Mouse (Mus musculus) 3134 (cell line): ENCODE data around the gene Kif11.

Source experiments
- DNase-seq: peaks from one replicate; pipeline ENCODE4 v3.0.0-alpha.2; 2011; ENCODE audit warnings: low spot score; ENCODE audit not compliant: insufficient read length; ENCODE audit errors: extremely low read depth

Kif11 gene

DNA sequence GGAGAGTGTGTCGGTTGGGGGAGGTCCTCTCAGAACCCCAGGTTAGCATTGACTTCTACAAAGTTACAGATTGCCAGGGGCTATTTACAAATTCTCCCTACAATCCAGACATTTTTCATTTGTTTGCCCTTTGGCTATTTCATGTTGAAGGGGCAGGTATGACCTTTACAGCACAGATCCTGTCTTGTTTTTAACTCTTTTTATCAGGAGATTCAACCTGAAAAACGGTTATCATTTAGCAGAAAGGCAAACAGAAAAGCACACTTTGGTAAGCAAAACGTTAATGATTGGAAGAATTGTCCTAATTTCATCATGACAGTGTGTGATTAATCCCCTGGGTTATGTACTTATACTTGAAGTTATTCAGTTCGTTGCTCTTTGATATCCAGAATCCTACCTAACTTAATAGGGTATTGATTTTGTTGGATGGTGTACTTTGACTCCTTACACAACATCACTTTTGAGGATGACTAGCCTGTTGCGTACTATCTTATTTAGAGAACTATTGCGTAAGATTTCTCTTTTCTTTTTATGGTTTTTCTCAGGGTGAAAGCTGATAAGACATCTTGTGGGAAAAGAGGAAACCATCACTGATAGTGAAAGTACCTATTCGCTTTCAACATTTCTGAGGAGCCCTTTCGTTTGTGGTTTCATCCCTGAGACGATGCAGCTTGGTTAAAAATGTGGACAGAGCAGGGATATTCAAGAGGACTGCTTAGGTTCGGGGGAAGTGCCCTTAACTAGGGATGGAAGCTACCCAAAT is 66.5 kb downstream of the Kif11 start:
- no peak for DNase-seq

DNA sequence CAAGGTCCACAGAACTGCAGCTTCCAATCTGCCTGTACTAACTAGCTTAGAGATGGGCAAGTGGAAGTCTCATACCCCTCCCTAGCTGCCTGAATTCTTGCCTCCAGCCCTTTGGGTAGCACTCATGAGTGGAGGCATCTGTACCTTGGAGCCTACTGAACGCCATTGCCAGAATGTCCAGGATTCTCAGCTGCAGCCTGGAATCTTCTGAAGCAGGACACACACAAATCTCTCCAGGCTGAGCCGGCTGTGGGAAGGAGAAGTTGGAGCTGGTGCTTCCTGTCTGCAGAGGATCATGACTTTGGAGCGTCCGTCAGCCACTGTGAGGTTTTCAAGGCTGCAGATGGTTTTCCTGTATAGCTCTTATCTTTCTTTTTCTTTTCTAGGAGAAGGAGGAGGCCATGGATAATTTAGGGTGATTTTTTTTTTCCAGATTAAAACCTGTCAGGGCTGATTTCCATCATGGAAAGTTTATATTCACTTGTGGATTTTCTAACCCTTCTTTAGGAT is 67.5 kb downstream of the Kif11 start:
- DNase-seq: no peak

DNA sequence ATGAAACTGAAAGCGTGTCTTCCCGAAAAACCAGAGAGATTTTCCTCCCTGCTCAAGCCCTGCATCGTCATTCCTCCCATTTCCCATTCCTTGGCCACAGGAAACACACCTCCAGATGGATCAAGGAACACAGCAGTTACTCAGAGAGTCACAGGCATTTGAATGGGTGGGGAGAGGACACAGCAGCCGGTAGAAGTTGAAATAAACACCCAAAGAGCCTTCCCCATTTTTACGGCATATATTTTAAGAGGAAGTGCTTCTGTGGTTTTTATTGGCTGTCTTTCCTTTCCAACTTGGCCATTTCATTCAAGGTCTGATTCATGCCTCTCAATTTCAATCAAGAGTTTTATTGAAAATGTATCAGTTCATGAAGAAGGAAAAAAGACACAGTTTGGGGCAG is 72.0 kb downstream of the Kif11 start:
- no peak for DNase-seq

DNA sequence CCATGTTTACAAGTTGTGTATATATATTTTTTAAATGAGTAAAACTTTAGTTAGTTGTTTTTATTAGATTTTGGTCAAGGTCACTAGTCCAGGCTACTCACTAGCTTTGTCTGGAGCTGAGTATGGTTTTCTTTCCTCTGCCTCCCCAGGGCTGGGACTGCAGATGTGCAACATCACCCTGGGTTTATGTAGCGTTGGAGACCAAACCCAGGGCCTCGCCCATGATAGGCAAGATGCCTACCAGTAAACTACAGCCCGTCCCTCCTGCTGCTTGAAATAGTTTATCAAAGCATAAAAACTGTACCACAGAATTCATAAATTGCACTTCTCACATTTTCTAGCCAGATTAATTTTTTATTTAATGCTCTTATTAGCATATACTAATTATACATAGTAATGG is 73.0 kb downstream of the Kif11 start:
- DNase-seq: no peak

DNA sequence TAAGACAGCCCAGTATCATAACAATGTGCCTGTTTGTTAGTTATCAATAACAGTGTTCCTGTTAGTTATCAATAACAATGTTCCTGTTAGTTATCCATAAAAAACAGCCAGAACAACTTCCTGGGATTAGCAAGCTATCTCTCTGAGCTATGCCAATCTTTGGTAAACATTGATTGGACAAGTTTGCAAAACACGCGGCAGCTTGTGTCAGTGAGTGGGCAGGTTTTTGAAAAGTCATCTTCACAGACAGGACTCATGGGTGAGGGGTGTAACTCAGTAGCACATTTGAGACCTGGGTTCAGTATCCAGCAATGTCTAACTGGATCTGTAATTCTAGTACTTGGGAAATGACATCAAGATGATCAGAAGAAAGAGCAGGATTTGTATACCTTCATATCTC is 79.3 kb downstream of the Kif11 start:
- DNase-seq: no peak

DNA sequence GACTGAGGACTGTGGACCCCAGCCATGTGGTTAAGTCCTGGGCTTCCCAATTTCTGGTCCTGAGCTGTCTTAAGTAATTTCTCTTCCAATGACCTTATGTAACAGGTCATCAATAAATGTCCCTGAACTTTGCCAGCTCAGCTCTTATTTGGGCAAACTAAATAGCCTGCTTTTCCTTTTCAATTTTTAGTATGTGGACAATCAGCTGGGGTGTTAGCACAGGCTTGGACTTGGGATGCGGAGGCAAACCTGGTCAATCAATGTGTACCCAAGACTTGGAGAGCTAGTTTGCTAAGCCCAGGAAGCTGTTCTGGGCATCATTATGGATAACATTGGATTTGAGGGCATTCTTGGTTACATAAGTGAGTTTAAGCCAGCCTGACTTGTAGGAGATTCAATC is 79.8 kb downstream of the Kif11 start:
- no peak for DNase-seq

DNA sequence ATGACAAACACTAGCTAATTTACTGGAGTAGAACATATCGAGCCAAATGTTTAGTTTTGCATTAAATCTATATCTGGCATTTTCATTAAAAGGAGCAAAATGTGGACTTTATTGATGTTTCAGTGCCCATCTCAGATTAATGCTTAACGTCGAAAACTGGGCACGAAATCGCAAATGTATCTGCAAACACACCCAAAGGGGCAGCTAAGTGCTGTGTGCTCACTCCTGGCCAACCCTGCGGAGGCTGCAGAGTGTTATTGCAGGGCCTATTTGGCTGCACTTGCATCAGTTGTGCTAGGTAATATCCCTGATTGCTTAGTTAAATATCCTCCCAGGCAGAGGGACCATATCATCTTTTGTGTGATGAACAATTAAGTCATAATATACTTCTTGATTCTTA is 81.8 kb downstream of the Kif11 start:
- DNase-seq: no peak

DNA sequence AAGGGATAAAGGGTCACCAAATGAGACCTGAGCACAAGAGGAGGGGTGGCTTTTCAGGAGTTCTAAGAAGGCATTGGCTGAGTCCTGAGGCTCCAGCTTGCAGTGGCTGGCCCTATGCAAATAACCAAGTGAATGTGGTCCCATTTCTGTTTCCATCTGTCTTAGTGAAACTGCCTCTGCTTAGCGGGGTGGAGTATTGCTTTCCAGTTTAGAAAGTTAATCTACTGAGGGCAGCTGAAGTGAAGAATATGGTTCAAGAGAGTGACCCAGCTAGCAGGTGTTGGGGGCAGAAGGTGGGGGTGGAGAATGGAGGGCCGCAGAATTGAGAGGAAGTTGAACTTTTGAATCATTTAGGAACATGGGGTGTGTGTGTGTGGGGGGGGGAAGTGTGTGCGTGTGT is 90.2 kb downstream of the Kif11 start:
- no peak for DNase-seq

DNA sequence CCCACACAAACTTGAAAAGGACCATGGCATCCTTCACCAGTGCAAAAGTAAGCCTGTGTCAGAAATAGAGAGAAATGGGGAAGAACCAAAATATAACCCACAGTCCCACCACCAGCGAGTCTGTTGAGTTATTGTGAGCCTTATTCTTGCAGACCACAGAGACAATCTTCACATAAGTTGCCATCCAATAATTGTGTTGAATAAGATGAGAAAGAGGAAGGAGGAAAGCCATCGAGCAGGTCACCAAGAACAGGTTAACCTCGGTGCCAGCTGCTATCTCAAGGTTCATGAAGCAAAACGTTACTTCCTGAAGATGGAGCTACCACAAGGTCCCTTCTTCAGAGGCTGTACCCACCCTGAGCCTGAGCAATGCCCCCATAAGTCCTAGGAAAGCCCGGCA is 90.8 kb downstream of the Kif11 start:
- no peak for DNase-seq

DNA sequence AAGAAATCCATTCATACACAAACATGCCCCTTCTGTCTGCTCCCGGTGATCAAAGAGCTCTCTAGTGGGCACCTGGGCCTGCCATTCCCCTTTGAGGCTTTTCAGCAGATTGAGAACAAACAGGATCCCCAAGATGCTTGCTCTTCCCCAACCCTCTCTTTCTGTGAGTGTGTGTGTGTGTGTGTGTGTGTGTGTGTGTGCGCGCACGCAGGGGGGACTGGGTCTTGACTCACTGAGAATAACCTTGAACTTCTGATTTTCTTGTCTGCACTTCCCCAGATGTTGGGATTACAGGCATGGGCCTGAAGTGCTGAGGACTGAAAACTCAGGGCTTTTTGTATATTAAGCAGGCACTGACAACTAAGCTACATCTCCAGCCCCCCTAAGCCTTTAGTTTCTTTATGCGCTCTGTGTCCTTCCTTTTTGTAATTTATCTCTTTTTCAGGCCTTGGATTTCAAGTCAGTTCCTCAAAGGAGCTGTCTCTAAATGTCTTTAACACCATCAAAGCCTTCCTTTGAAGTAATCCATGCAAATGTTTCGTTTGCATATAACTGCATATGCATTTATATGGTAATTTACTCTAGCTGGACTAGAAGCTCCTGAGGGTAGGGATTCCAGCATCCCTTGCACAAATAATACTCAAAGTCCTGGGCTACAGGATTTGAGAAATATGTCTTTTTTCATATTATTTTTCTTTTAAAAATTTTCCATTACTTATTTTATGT is 92.8 kb downstream of the Kif11 start:
- DNase-seq: no peak
